ENCODE assay signal across 8 mouse cellular contexts in the genomic region with DNA sequence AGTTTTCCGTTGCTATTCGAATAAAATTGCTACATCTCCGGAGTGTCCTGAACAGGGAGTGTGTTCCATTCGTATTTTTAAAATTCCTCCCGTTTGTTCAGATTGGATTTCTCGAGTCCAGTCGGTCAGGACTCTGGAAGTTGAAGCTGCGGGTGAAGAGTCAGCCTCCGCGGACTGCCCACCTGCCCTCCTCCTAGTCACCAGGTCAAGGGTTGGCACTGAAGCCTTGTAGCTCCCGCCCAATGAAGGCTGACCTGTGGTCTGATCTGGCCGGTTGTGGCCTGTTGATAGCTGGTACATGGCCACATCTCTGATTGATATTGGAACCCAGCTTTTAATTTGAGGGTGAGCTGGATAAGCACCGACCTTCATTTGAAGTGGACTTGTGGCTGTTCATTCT. TPM values are rescaled to one million over a fixed set of nuclear protein-coding genes. Genes with fewer than 3 reads are reported as not detected.
DNase-seq lines count a peak whose midpoint lies in the region; ATAC-seq lines count a peak whose summit lies in the region.

No protein-coding gene starts in this region.

- no peak for ATAC-seq in heart, embryonic 12.5 days (ENCODE audit: insufficient number of reproducible peaks, low FRiP score)
- ATAC-seq in stomach, embryonic 14.5 days (ENCODE audit: insufficient number of reproducible peaks, insufficient read depth, low FRiP score, low read depth), result no peak
- no peak for ATAC-seq in frontal cortex, adult (ENCODE audit: low TSS enrichment)

- no peaks in the 10 kb centered on the region for H3K27me3 ChIP-seq in heart, embryonic 12.5 days (replicated peaks)
- no peaks in the 10 kb centered on the region for H3K27me3 ChIP-seq in stomach, embryonic 14.5 days (ENCODE audit: control insufficient read depth, insufficient read depth, low read length)

- H3K79me2 ChIP-seq in macrophage (ENCODE audit: inconsistent target), result peaks cover 55% of the 10 kb centered on the region

- peaks cover 35% of the 10 kb centered on the region for H3K4me1 ChIP-seq in heart, embryonic 12.5 days (replicated peaks)
- H3K4me1 ChIP-seq in stomach, embryonic 14.5 days (ENCODE audit: control insufficient read depth, insufficient read depth, low read length), result peaks cover 18% of the 10 kb centered on the region

- peak; percentile 13 for DNase-seq in ovary, adult 18-20 months (ENCODE audit: low spot score)
- no peak for DNase-seq in ovary, postnatal 14 days (ENCODE audit: low spot score)
- peak; percentile 31 to 53 for DNase-seq in cerebellum, postnatal 25 days
- peak; percentile 78 for DNase-seq in kidney, postnatal 14 days

- peak overlapping the region; percentile 95 for H3K4me3 ChIP-seq in heart, embryonic 12.5 days
- H3K4me3 ChIP-seq in macrophage (ENCODE audit: inconsistent target), result peak overlapping the region; percentile 70
- H3K4me3 ChIP-seq in stomach, embryonic 14.5 days (ENCODE audit: low read depth, low read length), result peak overlapping the region; percentile 72

- peak overlapping the region; percentile 92 for H3K4me2 ChIP-seq in heart, embryonic 12.5 days
- H3K4me2 ChIP-seq in stomach, embryonic 14.5 days (replicated peaks; ENCODE audit: low read depth, low read length), result peak overlapping the region; percentile 97

- peak overlapping the region; percentile 97 for H3K9ac ChIP-seq in heart, embryonic 12.5 days
- peak overlapping the region; percentile 94 for H3K9ac ChIP-seq in stomach, embryonic 14.5 days (replicated peaks; ENCODE audit: low read depth, low read length)

- 1% methylated on average over 13 of the region's 13 CpGs for WGBS in heart, embryonic 12.5 days
- WGBS in macrophage (ENCODE audit: missing documents), result 2% methylated on average over 13 of the region's 13 CpGs
- 2% methylated on average over 13 of the region's 13 CpGs for WGBS in stomach, embryonic 14.5 days

- no peaks in the 10 kb centered on the region for H3K36me3 ChIP-seq in heart, embryonic 12.5 days
- H3K36me3 ChIP-seq in macrophage (ENCODE audit: inconsistent target), result no peaks in the 10 kb centered on the region
- no peaks in the 10 kb centered on the region for H3K36me3 ChIP-seq in stomach, embryonic 14.5 days (ENCODE audit: control insufficient read depth, insufficient read depth, low read length)

- peak overlapping the region; percentile 91 for H3K27ac ChIP-seq in heart, embryonic 12.5 days (ENCODE audit: poor library complexity, severe bottlenecking)
- H3K27ac ChIP-seq in macrophage, result peak overlapping the region; percentile 46
- no peak overlapping the region; the same call in 1 of the 2 replicates for H3K27ac ChIP-seq in stomach, embryonic 14.5 days (ENCODE audit: low read length)

- no peaks in the 10 kb centered on the region for H3K9me3 ChIP-seq in heart, embryonic 12.5 days (replicated peaks)
- H3K9me3 ChIP-seq in stomach, embryonic 14.5 days (ENCODE audit: control insufficient read depth, low read depth, low read length), result no peaks in the 10 kb centered on the region

RNA-seq across cellular contexts. Expression of gene Mkln1, which starts 1.0 kb away (rescaled TPM):
- 212 and 218 TPM in 2 replicates for polyA plus RNA-seq in heart, embryonic 12.5 days (2016; fragmentation: Nextera tagmentation; extraction: Ambion mirVana)
- 100 to 1,000 TPM; 335 to 512 (median 411) TPM for total RNA-seq in macrophage (2018; cell fraction: chromatin; rRNA removed)
- 100 to 1,000 TPM; 119 to 166 (median 144) TPM for total RNA-seq in macrophage (2018; cell fraction: cytosol; rRNA removed)
- total RNA-seq in macrophage (2018; cell fraction: nucleus; rRNA removed), result 100 to 1,000 TPM; 119 to 314 (median 195) TPM
- polyA plus RNA-seq in macrophage (2018), result 118 to 145 TPM (median 136 TPM) in 3 replicates
- 178 and 186 TPM in 2 replicates for polyA plus RNA-seq in stomach, embryonic 14.5 days (2014; fragmentation: Nextera tagmentation; extraction: Ambion mirVana)
